Mouse (Mus musculus) ovary, postnatal 10 days (tissue): Measurements from ENCODE around the gene Cyp8b1.

Experiments
- DNase-seq: peaks from one replicate; pipeline ENCODE4 v3.0.0; 2022; ENCODE audit warnings: low spot score

Cyp8b1 gene

GRCm38 (mm10) chr9:121891301-121891700 is 24.8 kb downstream of the Cyp8b1 start:
- no peak for DNase-seq

- peak; percentile 24 for DNase-seq
Measured at GRCm38 (mm10) chr9:121890441-121890941, 25.6 kb downstream of the Cyp8b1 start.

- DNase-seq = no peak
Measured at GRCm38 (mm10) chr9:121889927-121890440, 26.1 kb downstream of the Cyp8b1 start.

DNA sequence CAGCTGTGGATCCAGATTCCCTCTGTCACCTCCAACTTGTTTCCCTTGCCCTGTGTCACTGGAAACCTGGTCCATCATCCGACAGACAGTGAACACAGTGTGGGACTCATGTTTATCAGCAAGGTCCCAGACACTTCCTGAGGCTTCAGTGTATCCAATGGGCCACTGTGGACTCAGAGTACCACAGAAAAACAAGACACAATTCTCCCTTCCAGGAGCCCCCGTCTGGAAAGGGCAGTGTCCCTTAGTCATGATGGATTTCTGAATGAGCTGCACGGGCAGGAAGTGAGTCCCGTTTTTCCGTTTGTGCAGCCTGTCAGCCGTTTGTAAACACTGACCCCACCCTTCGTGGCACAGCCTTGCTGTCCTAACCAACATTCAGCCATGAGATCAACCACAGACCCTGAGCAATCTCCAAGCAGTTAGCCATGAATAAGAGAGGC is 34.1 kb downstream of the Cyp8b1 start:
- no peak for DNase-seq

DNA sequence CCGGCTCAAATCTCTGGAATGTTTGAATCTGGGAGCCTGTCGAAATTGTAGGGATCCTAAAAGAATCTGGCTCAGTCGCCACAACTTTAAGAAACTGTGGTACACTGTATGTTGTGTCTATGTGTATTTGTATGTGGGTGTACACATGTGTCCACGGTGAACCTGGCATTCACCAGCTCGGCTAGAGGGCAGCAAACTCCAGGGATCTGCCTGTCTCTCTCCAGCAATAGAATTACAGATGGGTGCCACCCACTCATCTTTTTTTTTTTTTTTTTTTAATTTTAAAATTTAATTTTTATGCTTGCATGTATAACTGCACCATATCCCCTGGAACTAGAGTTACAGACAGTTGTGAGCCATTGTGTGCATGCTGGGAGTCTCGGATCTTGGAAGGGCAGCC is 34.8 kb downstream of the Cyp8b1 start:
- DNase-seq = no peak

DNA sequence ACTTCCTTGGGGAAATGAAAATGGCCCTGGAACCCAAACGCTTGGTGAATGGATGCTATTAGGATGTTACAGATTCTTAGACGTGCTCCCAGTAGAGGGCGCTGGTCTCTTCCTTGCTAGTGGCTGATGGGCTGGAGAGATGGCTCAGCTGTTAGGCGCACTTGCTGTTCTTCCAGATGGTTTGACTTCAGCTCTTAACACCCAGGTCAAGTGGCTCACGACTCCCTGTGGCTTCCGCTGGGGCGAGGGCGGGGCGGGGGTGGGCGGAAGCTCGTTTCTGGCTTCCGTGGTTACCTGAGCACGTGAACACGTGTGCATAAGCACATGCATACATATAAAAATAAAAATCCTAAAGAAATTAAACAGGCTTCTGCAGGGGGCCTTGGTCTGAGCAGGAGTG is 35.3 kb downstream of the Cyp8b1 start:
- no peak for DNase-seq

- DNase-seq = no peak
Measured at GRCm38 (mm10) chr9:121877052-121877740, 38.9 kb downstream of the Cyp8b1 start.

GRCm38 (mm10) chr9:121873578-121873977 is 42.5 kb downstream of the Cyp8b1 start:
- DNase-seq = no peak

- DNase-seq = no peak
Measured at GRCm38 (mm10) chr9:121872062-121872683, 43.9 kb downstream of the Cyp8b1 start.

DNA sequence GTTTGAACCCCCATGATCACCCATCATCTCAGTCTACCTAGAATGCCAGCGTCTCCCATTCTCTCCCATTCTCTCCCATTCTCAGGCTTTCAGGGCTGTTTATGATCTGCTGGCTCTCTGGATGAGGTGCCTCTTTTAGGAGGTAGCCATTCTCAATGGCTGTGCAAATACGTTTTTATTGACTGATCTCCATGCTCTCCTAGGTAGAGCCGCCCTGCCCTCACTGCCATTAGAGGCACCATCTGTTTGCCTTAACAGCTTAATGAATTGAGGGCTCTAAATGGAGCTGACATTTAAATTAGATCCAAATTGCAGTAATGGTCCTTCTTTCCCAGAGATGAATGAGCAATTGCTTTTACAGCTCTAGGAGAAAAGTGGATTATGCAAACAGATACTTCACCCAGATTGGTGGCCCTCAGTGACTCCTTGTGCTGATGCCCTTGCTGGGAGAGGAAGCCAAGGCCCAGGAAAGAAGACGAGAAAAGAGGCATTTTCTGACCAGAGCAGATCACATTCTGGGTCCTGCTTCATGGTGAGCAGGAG is 46.1 kb downstream of the Cyp8b1 start:
- no peak for DNase-seq

DNA sequence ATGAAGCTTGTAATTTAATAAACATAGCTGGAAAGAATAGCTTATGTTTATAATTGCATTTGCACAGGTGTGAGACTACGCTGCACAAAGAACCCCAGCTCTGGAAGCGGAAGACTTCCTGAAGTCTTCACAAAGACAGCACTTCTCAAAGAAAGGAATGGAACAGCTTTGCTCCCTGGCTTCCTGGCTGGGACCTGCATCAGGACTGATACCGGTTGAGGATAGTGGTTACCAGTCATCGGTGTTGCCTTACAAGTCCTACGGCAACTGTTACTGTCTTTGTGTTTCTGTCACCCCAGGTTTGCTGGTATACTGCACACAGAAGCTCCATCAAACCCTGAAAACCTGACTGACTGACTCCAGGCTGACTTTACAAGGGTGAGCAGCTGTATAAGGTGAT is 46.7 kb downstream of the Cyp8b1 start:
- DNase-seq = no peak

- DNase-seq = no peak
Measured at GRCm38 (mm10) chr9:121868236-121868635, 47.9 kb downstream of the Cyp8b1 start.

GRCm38 (mm10) chr9:121867632-121868031 is 48.5 kb downstream of the Cyp8b1 start:
- no peak for DNase-seq

- DNase-seq = no peak
Measured at GRCm38 (mm10) chr9:121865425-121866008, 50.6 kb downstream of the Cyp8b1 start.

DNA sequence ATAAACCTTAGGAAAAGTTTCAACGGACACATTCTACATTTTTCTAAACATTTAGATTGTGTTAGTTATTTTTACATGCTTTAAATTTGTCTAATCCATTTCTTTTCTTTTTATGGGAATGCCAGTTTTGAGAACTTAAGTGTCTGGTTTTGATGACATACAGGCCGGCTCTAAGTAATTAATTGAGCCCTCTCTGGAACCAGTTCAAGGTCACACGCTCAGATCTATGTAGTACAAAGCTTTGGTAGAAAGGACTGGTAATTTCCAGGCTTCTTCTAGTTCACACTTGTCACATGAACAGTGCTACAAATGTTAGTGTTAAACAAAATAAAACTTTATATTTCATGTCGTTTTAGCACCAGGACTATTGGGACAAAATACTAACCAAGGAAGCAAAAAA is 51.3 kb downstream of the Cyp8b1 start:
- no peak for DNase-seq
